Mouse (Mus musculus): ENCODE measurements around the gene Esr1. TPM values are rescaled to one million over a fixed set of nuclear protein-coding genes. Genes with fewer than 3 reads are reported as not detected.

Esr1 gene
- polyA plus RNA-seq, 1 experiment: 2.6 TPM

GRCm38 (mm10) chr10:5045213-5045612 is 433.8 kb downstream of the Esr1 start:
- DNase-seq (ENCODE audit: extremely low spot score in 1 of 2, low spot score in 1 of 2): no peak

- DNase-seq (ENCODE audit: extremely low spot score in 1 of 2, low spot score in 1 of 2): no peak
Observed at GRCm38 (mm10) chr10:5045671-5046070, 434.3 kb downstream of the Esr1 start.

Other genes with a start within 250 kb of the Esr1 start
- gene Zbtb2, start 223.5 kb upstream of the Esr1 start, polyA plus RNA-seq (2012; rRNA removed): 8.5 and 8.9 TPM in 2 replicates
- gene Rmnd1, start 179.2 kb upstream of the Esr1 start, polyA plus RNA-seq (2012; rRNA removed): 109 and 136 TPM in 2 replicates
- gene Armt1, start 179.1 kb upstream of the Esr1 start, polyA plus RNA-seq (2012; rRNA removed): 20.9 and 23.5 TPM in 2 replicates
- gene Ccdc170, start 129.1 kb upstream of the Esr1 start, polyA plus RNA-seq (2012; rRNA removed): 0.11 and 0.26 TPM in 2 replicates